Mouse (Mus musculus) lung, postnatal 0 days (tissue): ENCODE measurements around the gene Allc. TPM values are rescaled to one million over a fixed set of nuclear protein-coding genes. Genes with fewer than 3 reads are reported as not detected.

Experiments used
- ATAC-seq: fragments of 200-750 bp; cut with Nextera tagmentation; 2 replicates; pipeline ENCODE4 v1.8.0; 2017; ENCODE audit warnings: moderate library complexity
- DNase-seq: peaks from one replicate; pipeline ENCODE4 v3.0.0-alpha.2; 2016; ENCODE audit warnings: low spot score
- H3K27ac ChIP-seq: fragments of 300-500 bp; sonication (generic); 2 replicates; pipeline ENCODE4 v1.5.1; 2014; ENCODE audit warnings: antibody characterized with exemption, mild to moderate bottlenecking, low read length, mixed read lengths
- H3K27me3 ChIP-seq: fragments of 300-500 bp; sonication (generic); replicated peaks from 2 replicates; pipeline ENCODE4 v1.6.1; 2014; ENCODE audit warnings: low read length, mixed read lengths; ENCODE audit not compliant: insufficient read depth
- H3K36me3 ChIP-seq: fragments of 300-500 bp; sonication (generic); 2 replicates; pipeline ENCODE4 v1.6.1; 2014; ENCODE audit warnings: low read length, mixed read lengths; ENCODE audit not compliant: insufficient read depth
- H3K4me1 ChIP-seq: fragments of 300-500 bp; sonication (generic); 2 replicates; pipeline ENCODE4 v1.6.1; 2014; ENCODE audit warnings: antibody characterized with exemption, low read depth, low read length, mixed read lengths; ENCODE audit not compliant: insufficient read depth
- H3K4me2 ChIP-seq: fragments of 300-500 bp; sonication (generic); replicated peaks from 2 replicates; pipeline ENCODE4 v1.6.1; 2014; ENCODE audit warnings: low read depth, mild to moderate bottlenecking, low read length, moderate library complexity, mixed read lengths
- H3K4me3 ChIP-seq: fragments of 300-500 bp; sonication (generic); 2 replicates; pipeline ENCODE4 v1.5.1; 2014; ENCODE audit warnings: low read depth, low read length
- H3K9ac ChIP-seq: fragments of 300-500 bp; sonication (generic); replicated peaks from 2 replicates; pipeline ENCODE4 v1.6.1; 2014; ENCODE audit warnings: low read depth, mild to moderate bottlenecking
- H3K9me3 ChIP-seq: fragments of 300-500 bp; sonication (generic); 2 replicates; pipeline ENCODE4 v1.6.1; 2016; ENCODE audit warnings: low read length, mixed read lengths
- CTCF ChIP-seq: IDR thresholded peaks from 2 replicates; pipeline ENCODE4 v1.5.1; 2016; ENCODE audit warnings: antibody characterized with exemption, mild to moderate bottlenecking
- EP300 ChIP-seq: IDR thresholded peaks from 2 replicates; pipeline ENCODE4 v1.6.1; 2016; ENCODE audit warnings: antibody characterized with exemption, mild to moderate bottlenecking, control low read depth
- WGBS: fragments of 180-500 bp; shearing (Covaris S2); extraction: QIAGEN DNeasy Blood & Tissue Kit; methylation state at CpG from one replicate; pipeline ENCODE4 v1.1.7; 2014; 5-methylcytosine and 5-hydroxymethylcytosine counted together
- polyA plus RNA-seq: library from polyadenylated mRNA; unstranded; fragments of >200 nt; fragmentation: Nextera tagmentation; extraction: Ambion mirVana; gene quantifications from 2 replicates; pipeline ENCODE4 v1.2.1, GENCODE M21; 2015

The Allc gene
- not detected in 2 replicates for polyA plus RNA-seq

DNA sequence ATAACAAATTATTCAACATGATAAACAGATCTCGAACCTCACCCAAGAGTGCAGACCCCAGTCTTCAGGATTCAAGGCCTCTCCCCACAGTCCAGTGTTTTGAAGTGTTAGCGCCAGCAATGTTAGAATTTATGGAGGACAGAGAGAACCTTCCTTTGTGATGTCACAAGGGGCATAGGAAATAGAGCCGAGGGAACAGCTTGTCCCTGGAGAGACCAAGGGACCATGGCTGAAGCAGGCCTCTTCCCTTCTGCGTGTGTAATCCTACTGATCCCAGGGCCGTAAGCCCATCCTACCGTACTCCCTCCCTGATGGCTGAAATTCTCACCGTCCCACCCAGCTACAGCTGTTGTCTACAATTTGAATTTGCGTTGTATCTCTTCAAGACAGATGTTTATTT, at the start of gene Allc:
TSS of gene Allc (minus strand) at position 101 of the 400 bp plus-strand sequence.
- Histone ChIP-seq H3K4me3 (no peak within 1 kb of the TSS), H3K27me3 (no peaks in the 10 kb centered on the region), H3K9ac (no peak within 1 kb of the TSS), H3K4me1 (no peaks in the 10 kb centered on the region), H3K4me2 (no peak within 1 kb of the TSS), H3K36me3 (no peaks in the 10 kb centered on the region), H3K27ac (no peak within 1 kb of the TSS), H3K9me3 (no peaks in the 10 kb centered on the region)
- DNase-seq (no peak), ATAC-seq (no peak)
- WGBS = 67% methylated on average over 8 of the region's 8 CpGs
- TF ChIP-seq EP300 (no peak), CTCF (no peak)

DNA sequence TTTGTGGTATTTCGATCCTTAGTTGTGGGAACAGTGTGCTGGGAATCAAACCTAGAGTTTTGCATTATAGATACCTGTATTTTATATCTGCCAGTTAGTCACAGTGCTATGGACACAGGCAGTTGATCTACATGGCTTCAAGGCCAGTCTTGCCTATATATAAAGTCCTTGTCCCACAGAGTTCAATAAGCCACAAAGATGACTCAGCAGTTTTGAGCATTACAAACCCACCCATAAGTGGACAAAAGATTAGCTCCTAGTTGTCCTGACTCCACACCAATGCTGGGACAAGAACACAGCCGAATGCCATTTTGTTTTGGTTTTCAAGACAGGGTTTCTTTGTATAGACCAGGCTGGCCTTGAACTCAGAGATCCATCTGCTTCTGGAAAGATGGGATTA, 46.1 kb upstream of the Allc start:
- peaks cover 38% of the 10 kb centered on the region for H3K36me3 ChIP-seq
- TF ChIP-seq CTCF = no peak
- TF ChIP-seq EP300 = no peak
- no peak overlapping the region for H3K27ac ChIP-seq
- ATAC-seq (no peak), DNase-seq (no peak)
- H3K9ac ChIP-seq = no peak overlapping the region
- H3K4me1 ChIP-seq = no peaks in the 10 kb centered on the region
- WGBS = 92% methylated on average over 2 of the region's 2 CpGs
- no peaks in the 10 kb centered on the region for H3K27me3 ChIP-seq
- no peak overlapping the region for H3K4me2 ChIP-seq
- no peaks in the 10 kb centered on the region for H3K9me3 ChIP-seq
- H3K4me3 ChIP-seq = no peak overlapping the region

DNA sequence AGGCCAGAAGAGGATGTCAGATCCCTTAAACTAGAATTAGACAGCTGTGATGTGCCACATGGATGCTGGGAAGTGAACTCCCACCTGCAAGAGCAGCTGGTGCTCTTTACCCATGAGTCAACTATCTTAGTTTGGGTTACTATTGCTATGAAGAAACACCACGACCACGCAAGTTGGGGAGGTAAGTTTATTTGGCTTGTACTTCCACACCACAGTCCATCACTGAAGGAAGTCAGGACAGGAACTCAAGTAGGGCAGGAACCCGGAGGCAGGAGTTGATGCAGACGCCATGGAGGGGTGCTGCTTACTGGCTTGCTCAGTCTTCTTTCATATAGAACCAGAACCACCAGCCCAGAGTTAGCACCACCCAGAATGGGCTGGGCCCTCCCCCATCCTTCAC, 44.8 kb upstream of the Allc start:
- no peak for ATAC-seq
- TF ChIP-seq EP300 = no peak
- no peak for TF ChIP-seq CTCF
- Histone ChIP-seq H3K4me3 (no peak overlapping the region), H3K27ac (no peak overlapping the region), H3K9me3 (no peaks in the 10 kb centered on the region), H3K36me3 (peaks cover 27% of the 10 kb centered on the region), H3K9ac (no peak overlapping the region), H3K4me1 (no peaks in the 10 kb centered on the region), H3K27me3 (no peaks in the 10 kb centered on the region), H3K4me2 (no peak overlapping the region)
- 52% methylated on average over 4 of the region's 4 CpGs for WGBS
- DNase-seq = no peak

GRCm38 (mm10) chr12:28625407-28625806, 43.1 kb upstream of the Allc start:
- H3K27me3 ChIP-seq = no peaks in the 10 kb centered on the region
- H3K9ac ChIP-seq = no peak overlapping the region
- no peaks in the 10 kb centered on the region for H3K4me1 ChIP-seq
- no peak for DNase-seq
- WGBS = 48% methylated on average over 7 of the region's 7 CpGs
- H3K27ac ChIP-seq = no peak overlapping the region
- H3K4me2 ChIP-seq = no peak overlapping the region
- no peak overlapping the region for H3K4me3 ChIP-seq
- ATAC-seq = no peak
- TF ChIP-seq CTCF (no peak), EP300 (no peak)
- no peaks in the 10 kb centered on the region for H3K9me3 ChIP-seq
- peaks cover 12% of the 10 kb centered on the region for H3K36me3 ChIP-seq

GRCm38 (mm10) chr12:28624251-28624650, 41.9 kb upstream of the Allc start:
- 77% methylated on average over 2 of the region's 2 CpGs for WGBS
- Histone ChIP-seq H3K27ac (no peak overlapping the region), H3K36me3 (0 out of 2 replicates have a peak, but pooled peaks cover 5% of the 10 kb centered on the region), H3K4me3 (no peak overlapping the region), H3K4me2 (no peak overlapping the region), H3K9ac (no peak overlapping the region), H3K27me3 (no peaks in the 10 kb centered on the region), H3K9me3 (no peaks in the 10 kb centered on the region), H3K4me1 (no peaks in the 10 kb centered on the region)
- no peak for ATAC-seq
- TF ChIP-seq CTCF (no peak), EP300 (no peak)
- no peak for DNase-seq

DNA sequence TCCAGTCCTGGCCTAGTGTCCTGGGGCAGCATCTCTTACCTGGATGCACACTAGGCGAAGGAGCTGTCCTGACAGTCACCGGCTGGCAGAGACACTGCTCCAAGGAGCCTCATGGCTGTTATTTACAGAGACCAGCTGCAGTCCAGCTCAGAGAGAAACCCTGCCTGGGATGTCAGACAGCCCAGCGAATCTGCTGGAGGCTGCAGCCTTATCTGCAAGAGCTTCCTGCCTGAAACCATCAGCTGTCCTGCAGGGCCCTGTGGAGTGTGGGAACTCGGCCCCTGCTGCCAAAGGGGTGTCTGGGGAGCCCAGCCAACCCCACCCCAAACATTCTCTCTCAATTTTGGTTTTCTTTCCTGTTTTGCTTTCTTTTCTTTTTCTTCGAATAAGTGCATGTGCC, 40.9 kb upstream of the Allc start, which contains the start of gene Colec11:
TSS of gene Colec11 (minus strand) at position 183 of the 400 bp plus-strand sequence.
- H3K4me3 ChIP-seq = no peak within 1 kb of the TSS
- no peak for DNase-seq
- ATAC-seq = peak; percentile 38; the same call in 1 of the 2 replicates
- no peak within 1 kb of the TSS for H3K9ac ChIP-seq
- no peak within 1 kb of the TSS for H3K4me2 ChIP-seq
- no peaks in the 10 kb centered on the region for H3K9me3 ChIP-seq
- no peak within 1 kb of the TSS for H3K27ac ChIP-seq
- TF ChIP-seq CTCF (no peak), EP300 (no peak)
- H3K27me3 ChIP-seq = no peaks in the 10 kb centered on the region
- H3K4me1 ChIP-seq = no peaks in the 10 kb centered on the region
- H3K36me3 ChIP-seq = no peaks in the 10 kb centered on the region
- WGBS = 23% methylated on average over 5 of the region's 5 CpGs

DNA sequence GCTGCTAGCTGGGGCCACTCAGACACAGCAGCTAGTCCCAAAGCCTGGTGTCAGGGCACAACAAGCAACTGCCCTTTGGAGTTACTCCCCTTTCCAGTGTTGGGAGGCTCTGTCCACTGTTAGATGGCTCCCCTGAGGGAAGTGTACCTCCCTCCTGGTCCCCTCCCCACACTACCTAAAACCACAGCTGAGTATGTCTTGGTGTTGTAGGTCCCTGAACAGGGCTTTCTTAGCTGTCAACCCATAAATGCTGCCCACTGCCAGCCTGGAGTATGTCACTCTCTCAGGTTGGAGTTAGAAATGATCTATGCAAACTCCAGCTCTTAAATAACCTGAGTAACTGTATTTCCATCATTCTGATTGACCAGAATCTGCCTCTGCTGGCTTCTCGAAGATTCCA, 40.3 kb upstream of the Allc start:
- no peak for TF ChIP-seq EP300
- TF ChIP-seq CTCF = no peak
- Histone ChIP-seq H3K27ac (no peak overlapping the region), H3K27me3 (no peaks in the 10 kb centered on the region), H3K4me2 (no peak overlapping the region), H3K4me1 (no peaks in the 10 kb centered on the region), H3K36me3 (no peaks in the 10 kb centered on the region), H3K9me3 (no peaks in the 10 kb centered on the region), H3K4me3 (no peak overlapping the region), H3K9ac (no peak overlapping the region)
- DNase-seq = no peak
- no peak for ATAC-seq
- WGBS = 44% methylated on average over 1 of the region's 1 CpGs
